Mouse (Mus musculus) E14TG2a.4 (cell line): ENCODE measurements around the gene Phxr2.

Experiments used
- CTCF ChIP-seq: conservative IDR thresholded peaks from 2 replicates; pipeline ENCODE4 v1.5.1; 2014; ENCODE audit warnings: low read length
- NANOG ChIP-seq: IDR thresholded peaks from 2 replicates; pipeline ENCODE4 v1.6.1; 2014; ENCODE audit warnings: borderline replicate concordance, low read length, mixed read lengths
- POU5F1 ChIP-seq: IDR thresholded peaks from 2 replicates; pipeline ENCODE4 v1.6.1; 2014; ENCODE audit warnings: low read length, borderline replicate concordance

DNA sequence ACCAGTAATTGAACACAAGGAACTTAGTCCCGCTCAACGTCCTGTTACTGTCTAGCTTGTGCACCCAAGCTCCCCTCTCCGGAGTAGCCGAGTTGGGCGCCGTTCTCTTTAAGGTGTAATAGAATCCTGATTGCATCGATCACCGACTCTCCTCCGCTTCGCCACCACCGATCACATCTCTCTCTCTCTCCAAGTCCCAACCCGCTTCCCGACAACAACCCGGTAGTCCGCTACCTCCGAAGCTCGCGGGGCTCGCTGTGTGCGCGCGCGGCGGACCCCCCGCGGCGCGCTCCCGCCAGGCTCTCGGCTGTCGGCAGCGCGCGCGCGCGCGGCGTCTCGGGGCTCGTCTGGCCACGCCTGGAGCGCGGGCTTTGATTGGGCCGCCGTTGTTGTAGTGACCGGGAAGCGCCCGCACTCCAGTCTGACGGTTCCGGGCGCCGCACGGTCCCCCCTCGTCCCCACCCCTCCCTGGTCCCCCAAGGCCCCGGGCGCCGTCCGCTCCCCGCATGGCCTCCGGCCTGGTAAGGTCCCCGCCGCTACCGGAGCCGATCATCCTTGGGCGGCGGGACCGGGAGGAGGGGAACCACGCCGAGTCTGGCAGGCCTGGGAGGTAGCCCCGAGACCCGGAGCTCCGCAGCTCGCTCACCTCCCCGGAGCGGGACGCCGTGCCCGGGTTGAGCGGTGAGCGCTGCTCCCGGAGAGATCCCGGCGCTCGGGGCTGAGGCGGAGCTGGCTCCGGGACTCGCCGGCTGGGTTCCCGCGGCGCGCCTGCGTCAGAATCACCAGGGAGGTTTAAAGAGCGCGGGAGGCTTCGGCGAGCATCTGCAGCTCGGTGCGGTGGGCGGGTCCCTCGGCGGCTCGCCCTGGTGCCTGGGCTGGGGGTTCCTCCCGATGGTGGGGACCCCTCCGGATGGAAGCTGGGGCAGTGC, 19.2 kb downstream of the Phxr2 start, which contains the start of gene Poc1b:
- TF ChIP-seq CTCF (no peak), POU5F1 (no peak), NANOG (no peak)
